Mouse (Mus musculus) midbrain, embryonic 10.5 days (tissue): ENCODE results near the gene St6galnac3. TPM values are rescaled to one million over a fixed set of nuclear protein-coding genes. Genes with fewer than 3 reads are reported as not detected.

Source experiments
- DNase-seq: peaks from one replicate; pipeline ENCODE4 v3.0.0-alpha.2; 2017; ENCODE audit warnings: low spot score
- H3K27ac ChIP-seq: fragments of 300-500 bp; sonication (generic); replicated peaks from 2 replicates; pipeline ENCODE4 v1.5.1; 2016; ENCODE audit warnings: mild to moderate bottlenecking
- H3K27me3 ChIP-seq: fragments of 300-500 bp; sonication (generic); 2 replicates; pipeline ENCODE4 v1.6.1; 2016; ENCODE audit warnings: low read depth, mild to moderate bottlenecking; ENCODE audit not compliant: poor library complexity, severe bottlenecking
- H3K36me3 ChIP-seq: fragments of 300-500 bp; sonication (generic); 2 replicates; pipeline ENCODE4 v1.6.1; 2016; ENCODE audit warnings: mild to moderate bottlenecking, moderate library complexity
- H3K4me1 ChIP-seq: fragments of 300-500 bp; sonication (generic); 2 replicates; pipeline ENCODE4 v1.6.1; 2016
- H3K4me3 ChIP-seq: fragments of 300-500 bp; sonication (generic); 2 replicates; pipeline ENCODE4 v1.5.1; 2016; ENCODE audit warnings: mild to moderate bottlenecking, moderate library complexity
- H3K9me3 ChIP-seq: fragments of 300-500 bp; sonication (generic); replicated peaks from 2 replicates; pipeline ENCODE4 v1.6.1; 2016; ENCODE audit warnings: mild to moderate bottlenecking
- WGBS: fragments of 180-500 bp; shearing (Covaris S2); methylation state at CpG from one replicate; pipeline ENCODE4 v1.1.7; 2016; 5-methylcytosine and 5-hydroxymethylcytosine counted together
- polyA plus RNA-seq: library from polyadenylated mRNA; unstranded; fragments of >200 nt; fragmentation: Nextera tagmentation; extraction: Ambion mirVana; gene quantifications from 2 replicates; pipeline ENCODE4 v1.2.1, GENCODE M21; 2016

The St6galnac3 gene
- polyA plus RNA-seq, 1 experiment from 2014 or later: 33.6 TPM

- no peak for DNase-seq
- Histone ChIP-seq H3K4me1 (no peaks in the 10 kb centered on the region), H3K9me3 (no peaks in the 10 kb centered on the region), H3K4me3 (no peak overlapping the region), H3K36me3 (no peaks in the 10 kb centered on the region), H3K27ac (no peak overlapping the region), H3K27me3 (no peaks in the 10 kb centered on the region)
- WGBS: 88% methylated on average over 5 of the region's 5 CpGs
Observed at GRCm38 (mm10) chr3:153480636-153481006, 244.4 kb downstream of the St6galnac3 start.

- 89% methylated on average over 3 of the region's 3 CpGs for WGBS
- no peak for DNase-seq
- H3K4me1 ChIP-seq: no peaks in the 10 kb centered on the region
- H3K4me3 ChIP-seq: no peak overlapping the region
- no peaks in the 10 kb centered on the region for H3K36me3 ChIP-seq
- no peaks in the 10 kb centered on the region for H3K27me3 ChIP-seq
- no peaks in the 10 kb centered on the region for H3K9me3 ChIP-seq
- H3K27ac ChIP-seq: no peak overlapping the region
Observed at GRCm38 (mm10) chr3:153480005-153480635, 244.9 kb downstream of the St6galnac3 start.

- H3K4me3 ChIP-seq: no peak overlapping the region
- 95% methylated on average over 9 of the region's 9 CpGs for WGBS
- no peaks in the 10 kb centered on the region for H3K9me3 ChIP-seq
- H3K27me3 ChIP-seq: no peaks in the 10 kb centered on the region
- H3K4me1 ChIP-seq: no peaks in the 10 kb centered on the region
- no peaks in the 10 kb centered on the region for H3K36me3 ChIP-seq
- no peak overlapping the region for H3K27ac ChIP-seq
- no peak for DNase-seq
Observed at GRCm38 (mm10) chr3:153475919-153476318, 249.1 kb downstream of the St6galnac3 start.

GRCm38 (mm10) chr3:153475461-153475860, 249.5 kb downstream of the St6galnac3 start:
- DNase-seq: no peak

GRCm38 (mm10) chr3:153472583-153473471, 252.1 kb downstream of the St6galnac3 start:
- Histone ChIP-seq H3K27me3 (no peaks in the 10 kb centered on the region), H3K27ac (no peak overlapping the region), H3K36me3 (no peaks in the 10 kb centered on the region), H3K9me3 (no peaks in the 10 kb centered on the region), H3K4me1 (no peaks in the 10 kb centered on the region), H3K4me3 (no peak overlapping the region)
- WGBS: 94% methylated on average over 11 of the region's 11 CpGs
- DNase-seq: no peak

More at GRCm38 (mm10) chr3:153475461-153475860, 249.5 kb downstream of the St6galnac3 start:
- 93% methylated on average over 20 of the region's 20 CpGs for WGBS
- H3K9me3 ChIP-seq: no peaks in the 10 kb centered on the region
- no peak overlapping the region for H3K4me3 ChIP-seq
- H3K4me1 ChIP-seq: no peaks in the 10 kb centered on the region
- no peaks in the 10 kb centered on the region for H3K36me3 ChIP-seq
- H3K27ac ChIP-seq: no peak overlapping the region
- H3K27me3 ChIP-seq: no peaks in the 10 kb centered on the region

GRCm38 (mm10) chr3:153463849-153464248, 261.1 kb downstream of the St6galnac3 start:
- no peak overlapping the region for H3K27ac ChIP-seq
- no peaks in the 10 kb centered on the region for H3K27me3 ChIP-seq
- H3K36me3 ChIP-seq: peaks cover 6% of the 10 kb centered on the region; the same call in 1 of the 2 replicates
- no peak for DNase-seq
- 91% methylated on average over 6 of the region's 6 CpGs for WGBS
- peaks cover 10% of the 10 kb centered on the region; the same call in 1 of the 2 replicates for H3K9me3 ChIP-seq
- H3K4me1 ChIP-seq: no peaks in the 10 kb centered on the region
- no peak overlapping the region for H3K4me3 ChIP-seq

- H3K27ac ChIP-seq: no peak overlapping the region
- no peak for DNase-seq
- WGBS: 98% methylated on average over 4 of the region's 4 CpGs
Observed at GRCm38 (mm10) chr3:153460173-153460572, 264.8 kb downstream of the St6galnac3 start.

DNA sequence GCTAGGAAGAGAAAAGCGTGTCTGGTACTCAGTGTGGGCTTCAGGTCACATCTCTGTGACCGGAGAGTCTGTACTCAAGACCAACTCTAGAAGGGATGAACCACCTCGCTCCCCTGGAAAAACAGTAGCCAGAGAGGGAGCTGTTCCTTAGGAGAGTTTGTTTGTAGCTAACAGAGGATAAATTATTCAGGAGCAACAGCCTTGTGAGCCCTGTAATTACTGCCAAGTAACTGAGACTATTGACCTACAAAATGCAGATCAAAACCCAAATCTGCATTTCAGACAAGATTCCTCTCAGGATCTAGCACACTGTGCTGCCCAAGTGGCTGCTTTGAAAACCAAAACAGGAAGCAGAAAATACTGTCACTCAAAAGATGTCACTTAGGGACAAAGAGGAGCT, 266.4 kb downstream of the St6galnac3 start:
- DNase-seq: no peak
- Histone ChIP-seq H3K4me3 (no peak overlapping the region), H3K27me3 (no peaks in the 10 kb centered on the region), H3K36me3 (no peaks in the 10 kb centered on the region), H3K4me1 (no peaks in the 10 kb centered on the region), H3K9me3 (0 out of 2 replicates have a peak, but pooled peaks cover 5% of the 10 kb centered on the region), H3K27ac (no peak overlapping the region)
- 86% methylated on average over 3 of the region's 3 CpGs for WGBS

More at GRCm38 (mm10) chr3:153460173-153460572, 264.8 kb downstream of the St6galnac3 start:
- H3K27me3 ChIP-seq: no peaks in the 10 kb centered on the region
- H3K4me1 ChIP-seq: no peaks in the 10 kb centered on the region
- no peak overlapping the region for H3K4me3 ChIP-seq
- H3K36me3 ChIP-seq: no peaks in the 10 kb centered on the region
- H3K9me3 ChIP-seq: 0 out of 2 replicates have a peak, but pooled peaks cover 5% of the 10 kb centered on the region

- no peak overlapping the region for H3K4me3 ChIP-seq
- H3K27ac ChIP-seq: no peak overlapping the region
- 86% methylated on average over 4 of the region's 4 CpGs for WGBS
- 0 out of 2 replicates have a peak, but pooled peaks cover 5% of the 10 kb centered on the region for H3K9me3 ChIP-seq
- no peaks in the 10 kb centered on the region for H3K36me3 ChIP-seq
- DNase-seq: no peak
- no peaks in the 10 kb centered on the region for H3K4me1 ChIP-seq
- no peaks in the 10 kb centered on the region for H3K27me3 ChIP-seq
Observed at GRCm38 (mm10) chr3:153457701-153458100, 267.3 kb downstream of the St6galnac3 start.

- H3K4me1 ChIP-seq: no peaks in the 10 kb centered on the region
- H3K9me3 ChIP-seq: 0 out of 2 replicates have a peak, but pooled peaks cover 5% of the 10 kb centered on the region
- H3K27me3 ChIP-seq: no peaks in the 10 kb centered on the region
- WGBS: 92% methylated on average over 2 of the region's 2 CpGs
- DNase-seq: no peak
- H3K4me3 ChIP-seq: no peak overlapping the region
- H3K36me3 ChIP-seq: no peaks in the 10 kb centered on the region
- no peak overlapping the region for H3K27ac ChIP-seq
Observed at GRCm38 (mm10) chr3:153457203-153457602, 267.8 kb downstream of the St6galnac3 start.

GRCm38 (mm10) chr3:153456227-153456626, 268.7 kb downstream of the St6galnac3 start:
- 87% methylated on average over 5 of the region's 5 CpGs for WGBS
- Histone ChIP-seq H3K9me3 (0 out of 2 replicates have a peak, but pooled peaks cover 5% of the 10 kb centered on the region), H3K36me3 (no peaks in the 10 kb centered on the region), H3K4me3 (no peak overlapping the region), H3K4me1 (peaks cover 2% of the 10 kb centered on the region), H3K27ac (no peak overlapping the region), H3K27me3 (no peaks in the 10 kb centered on the region)
- DNase-seq: no peak

DNA sequence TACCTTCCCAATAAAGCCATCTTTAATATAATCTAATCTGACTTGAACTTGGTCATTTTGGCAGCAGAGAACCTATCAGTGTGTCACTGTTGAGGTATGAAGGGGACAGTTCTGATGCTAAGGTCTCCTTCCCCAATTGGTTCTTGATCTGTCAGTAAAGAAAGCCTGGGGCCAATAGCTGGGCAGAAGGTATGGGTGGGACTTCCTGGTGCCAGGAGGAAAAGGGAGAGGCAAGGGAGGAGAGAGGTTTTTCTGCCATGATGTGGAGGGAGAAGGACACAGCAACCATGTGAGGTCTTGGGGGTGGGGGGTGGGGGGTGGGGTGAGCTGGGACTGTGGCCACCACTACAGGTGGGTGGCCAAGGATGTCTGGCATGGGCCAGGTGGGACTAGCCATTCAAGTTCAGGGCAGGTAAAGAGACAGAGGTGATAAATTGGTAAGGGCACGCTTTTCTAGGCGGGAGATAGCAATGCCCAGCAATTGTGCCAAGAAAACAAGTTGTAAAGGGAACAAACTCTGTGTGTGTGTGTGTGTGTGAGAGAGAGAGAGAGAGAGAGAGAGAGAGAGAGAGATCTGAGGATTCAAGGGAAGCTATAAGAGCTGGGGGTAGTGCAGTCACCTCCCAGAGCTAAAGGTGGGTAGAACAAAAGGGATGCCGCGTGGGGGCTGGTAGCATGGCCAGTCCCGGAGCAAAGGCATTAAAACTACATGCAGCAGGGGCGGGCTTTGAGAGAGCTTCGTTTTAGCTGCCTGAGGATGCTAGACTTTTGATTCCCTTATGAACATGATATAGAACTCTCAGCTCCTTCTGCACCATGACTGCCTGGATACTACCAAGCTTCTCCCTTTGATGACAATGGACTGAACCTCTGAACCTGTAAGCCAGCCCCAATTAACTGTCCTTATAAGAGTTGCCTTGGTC, 271.6 kb downstream of the St6galnac3 start:
- Histone ChIP-seq H3K4me3 (no peak overlapping the region), H3K27me3 (no peaks in the 10 kb centered on the region), H3K4me1 (peaks cover 4% of the 10 kb centered on the region), H3K27ac (no peak overlapping the region), H3K9me3 (no peaks in the 10 kb centered on the region), H3K36me3 (no peaks in the 10 kb centered on the region)
- no peak for DNase-seq
- 90% methylated on average over 7 of the region's 7 CpGs for WGBS
